Mouse (Mus musculus): ENCODE data around the gene Carmil1.

Gene Carmil1

DNA sequence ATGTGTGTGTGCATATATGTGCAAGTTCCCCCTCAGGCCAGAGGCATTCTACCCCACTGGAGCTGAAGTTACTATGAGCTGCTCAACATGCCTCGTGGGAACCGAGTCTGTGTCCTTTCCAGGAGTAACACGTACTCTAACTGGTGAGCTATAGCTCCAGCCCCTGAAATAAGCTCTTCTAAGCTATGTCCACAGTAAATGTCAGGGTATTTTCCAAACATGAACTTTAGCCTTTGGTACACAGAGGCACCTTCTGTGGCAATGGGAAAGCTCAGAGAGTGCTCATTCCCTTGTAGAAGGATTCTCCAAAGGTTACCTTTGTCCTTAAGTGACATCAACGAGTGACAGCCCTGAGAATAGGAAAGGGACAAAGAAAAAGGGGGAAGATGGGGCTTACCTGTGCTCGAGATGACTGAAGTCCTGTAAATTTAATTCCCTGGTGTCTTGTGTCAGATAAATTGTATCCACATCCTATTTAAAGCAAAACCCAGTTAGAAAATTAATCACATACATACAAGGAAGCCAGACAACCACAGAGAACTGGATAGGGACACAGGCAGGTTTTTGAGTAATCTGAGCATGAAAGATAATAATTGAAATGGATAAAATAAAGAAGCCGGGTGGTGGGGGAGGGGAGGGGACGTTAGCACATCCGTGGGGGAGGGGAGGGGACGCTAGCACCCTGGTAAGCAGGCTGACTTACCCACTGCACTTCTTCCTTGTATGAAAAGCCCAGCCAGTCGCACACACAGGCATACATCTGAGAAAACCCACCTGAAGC, 126.1 kb downstream of the Carmil1 start:
- no peak for DNase-seq (ENCODE audit: low read depth, low spot score)

DNA sequence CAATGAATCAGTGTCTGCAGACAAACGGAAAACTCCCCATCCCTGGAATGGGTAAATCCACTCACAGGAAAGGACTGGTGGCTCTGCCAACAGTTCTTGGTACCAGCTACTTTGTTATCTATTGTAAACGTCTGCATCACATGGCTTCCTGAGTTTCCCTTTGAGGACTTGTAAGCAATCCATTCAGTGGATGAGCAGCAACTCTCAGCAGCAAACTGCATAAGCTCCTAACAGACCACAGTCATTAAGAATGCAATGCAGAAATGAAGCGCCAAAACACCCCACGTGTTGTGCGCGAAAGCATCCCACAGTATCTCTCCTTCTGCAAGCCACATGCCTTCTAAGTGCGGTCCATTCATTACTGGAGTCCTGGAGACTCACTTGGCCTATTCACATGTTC, 128.0 kb downstream of the Carmil1 start:
- DNase-seq (ENCODE audit: low read depth, low spot score), result no peak

DNA sequence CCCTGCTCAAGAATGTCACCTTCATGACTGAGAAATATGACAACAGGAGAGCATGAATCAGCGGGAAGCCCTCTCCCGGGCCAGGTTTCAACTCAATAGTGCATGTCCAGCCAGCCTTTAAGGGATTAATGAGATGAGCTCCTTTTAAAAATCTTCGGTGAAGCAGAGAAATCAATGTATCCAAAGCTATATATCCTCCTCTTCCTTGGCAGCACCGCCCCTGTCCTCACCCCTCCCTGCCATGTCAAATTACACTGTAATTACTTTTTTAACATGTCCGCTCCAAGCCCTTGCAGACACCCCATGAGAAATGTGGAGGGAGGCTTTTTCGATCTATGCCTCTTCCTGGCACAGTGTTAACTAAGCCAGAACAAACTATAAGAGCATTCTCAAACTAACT, 129.3 kb downstream of the Carmil1 start:
- no peak for DNase-seq (ENCODE audit: low read depth, low spot score)

DNA sequence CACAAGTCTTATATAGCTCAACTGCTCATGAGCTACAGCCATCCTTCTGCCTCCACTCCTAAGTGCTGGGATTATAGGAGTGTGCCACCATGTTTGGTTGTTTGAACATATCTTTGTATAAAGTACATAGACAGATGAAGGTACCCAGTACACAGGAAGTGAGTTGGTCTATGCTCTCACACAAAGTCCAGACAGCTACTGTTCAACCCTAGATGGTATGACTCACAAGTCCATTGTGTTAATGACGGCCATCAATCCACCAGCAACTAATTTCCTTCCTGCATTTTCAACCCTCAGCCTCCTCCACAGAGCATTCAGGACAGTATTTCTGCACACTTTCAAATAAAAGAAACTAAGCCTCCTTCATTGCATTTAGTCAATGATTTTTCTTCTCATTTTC, 132.0 kb downstream of the Carmil1 start:
- DNase-seq (ENCODE audit: low read depth, low spot score), result no peak

DNA sequence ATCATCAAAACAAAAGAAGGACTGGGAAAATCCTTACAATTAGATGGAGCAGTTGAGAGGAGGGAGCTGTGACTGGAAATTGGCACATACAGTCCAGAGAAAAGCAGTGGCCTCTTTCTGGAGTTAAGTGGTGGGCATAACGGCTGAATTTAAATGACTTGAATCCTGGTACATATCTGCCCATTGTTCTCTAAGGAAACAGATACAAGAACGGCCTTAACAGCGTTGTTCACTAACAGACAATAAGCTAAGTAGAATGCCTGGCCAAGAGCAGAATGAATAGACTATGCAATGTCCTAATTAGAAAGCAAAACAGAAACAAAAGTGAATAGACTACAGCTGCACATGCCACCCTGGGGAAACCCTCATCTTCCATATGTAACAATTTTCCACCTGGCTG, 133.6 kb downstream of the Carmil1 start:
- DNase-seq (ENCODE audit: low read depth, low spot score), result no peak

DNA sequence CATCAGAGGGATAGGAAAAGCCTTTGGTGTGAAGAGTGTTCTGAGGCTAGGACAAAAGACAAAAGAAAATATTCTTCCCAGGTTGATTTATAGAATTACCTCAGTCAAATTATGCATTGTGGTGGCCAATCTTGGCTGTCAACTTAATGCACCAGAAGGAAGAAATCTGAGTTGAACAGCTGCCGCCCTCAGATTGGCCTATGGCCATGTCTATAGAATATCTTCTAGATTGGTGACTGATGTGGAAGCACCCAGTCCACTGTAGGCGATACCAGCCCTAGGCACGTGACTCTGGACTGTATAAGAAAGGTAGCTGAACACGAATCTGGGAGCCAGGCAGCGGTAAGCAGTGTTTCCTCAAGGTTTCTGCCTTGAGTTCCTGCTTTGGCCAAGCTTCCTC, 134.1 kb downstream of the Carmil1 start:
- DNase-seq (ENCODE audit: low read depth, low spot score), result no peak

DNA sequence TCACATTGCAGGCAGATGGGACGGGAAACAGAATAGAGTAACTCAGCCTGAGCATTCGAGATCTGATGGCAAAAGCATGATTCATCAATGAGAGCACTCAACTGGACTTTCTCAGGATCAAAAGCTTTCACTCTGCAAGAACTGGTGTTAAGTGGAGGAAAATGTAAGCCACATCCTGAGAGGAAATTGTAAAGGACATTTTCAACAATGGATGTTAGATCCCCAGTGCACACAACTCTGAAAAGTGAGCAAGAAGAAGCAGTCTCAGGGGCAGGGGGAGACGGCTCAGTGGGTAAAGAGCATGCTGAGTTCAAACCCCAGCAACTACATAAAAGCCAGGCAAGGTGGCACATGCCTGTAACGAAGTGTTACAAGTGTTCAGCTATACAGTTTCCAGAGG, 135.7 kb downstream of the Carmil1 start:
- no peak for DNase-seq (ENCODE audit: low read depth, low spot score)

DNA sequence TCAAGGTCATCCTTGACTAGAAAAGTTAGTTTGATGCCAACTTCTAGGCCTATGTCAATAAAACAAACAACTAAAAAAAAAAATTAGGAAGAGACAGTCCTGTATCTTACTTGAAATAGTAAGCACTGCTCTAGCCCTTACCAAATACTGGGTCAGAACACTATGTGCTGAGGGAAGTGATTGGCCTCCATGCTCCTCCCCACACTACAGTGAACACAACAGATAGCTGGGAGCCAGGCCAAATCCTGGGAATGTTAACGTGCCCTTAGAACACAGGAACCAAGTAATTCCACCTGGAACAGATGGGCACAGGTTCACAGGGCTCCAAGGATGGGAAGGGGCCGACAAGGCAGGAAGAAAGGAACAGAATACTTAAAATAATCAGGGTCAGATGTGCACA, 136.5 kb downstream of the Carmil1 start:
- DNase-seq (ENCODE audit: low read depth, low spot score), result no peak

DNA sequence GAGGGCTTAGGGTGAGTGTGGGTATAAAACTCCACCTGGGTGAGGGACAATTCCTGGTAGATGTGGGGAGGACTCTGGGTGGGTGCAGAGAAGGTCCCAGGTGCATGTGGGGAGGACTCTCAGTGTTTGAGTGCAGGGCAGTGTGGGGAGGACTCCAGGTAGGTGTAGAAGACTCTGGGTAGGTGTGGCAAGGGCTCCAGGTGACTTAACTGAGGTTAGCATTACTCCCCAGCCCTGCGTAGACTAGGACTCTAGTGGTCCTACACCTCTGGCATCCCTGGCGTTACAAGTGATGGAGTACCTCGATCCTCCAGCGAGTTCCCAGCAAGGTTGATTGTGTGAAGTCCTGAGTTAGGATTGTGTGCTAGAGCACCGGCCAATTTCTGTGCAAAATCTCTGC, 143.8 kb downstream of the Carmil1 start:
- DNase-seq (ENCODE audit: low read depth, low spot score), result no peak

DNA sequence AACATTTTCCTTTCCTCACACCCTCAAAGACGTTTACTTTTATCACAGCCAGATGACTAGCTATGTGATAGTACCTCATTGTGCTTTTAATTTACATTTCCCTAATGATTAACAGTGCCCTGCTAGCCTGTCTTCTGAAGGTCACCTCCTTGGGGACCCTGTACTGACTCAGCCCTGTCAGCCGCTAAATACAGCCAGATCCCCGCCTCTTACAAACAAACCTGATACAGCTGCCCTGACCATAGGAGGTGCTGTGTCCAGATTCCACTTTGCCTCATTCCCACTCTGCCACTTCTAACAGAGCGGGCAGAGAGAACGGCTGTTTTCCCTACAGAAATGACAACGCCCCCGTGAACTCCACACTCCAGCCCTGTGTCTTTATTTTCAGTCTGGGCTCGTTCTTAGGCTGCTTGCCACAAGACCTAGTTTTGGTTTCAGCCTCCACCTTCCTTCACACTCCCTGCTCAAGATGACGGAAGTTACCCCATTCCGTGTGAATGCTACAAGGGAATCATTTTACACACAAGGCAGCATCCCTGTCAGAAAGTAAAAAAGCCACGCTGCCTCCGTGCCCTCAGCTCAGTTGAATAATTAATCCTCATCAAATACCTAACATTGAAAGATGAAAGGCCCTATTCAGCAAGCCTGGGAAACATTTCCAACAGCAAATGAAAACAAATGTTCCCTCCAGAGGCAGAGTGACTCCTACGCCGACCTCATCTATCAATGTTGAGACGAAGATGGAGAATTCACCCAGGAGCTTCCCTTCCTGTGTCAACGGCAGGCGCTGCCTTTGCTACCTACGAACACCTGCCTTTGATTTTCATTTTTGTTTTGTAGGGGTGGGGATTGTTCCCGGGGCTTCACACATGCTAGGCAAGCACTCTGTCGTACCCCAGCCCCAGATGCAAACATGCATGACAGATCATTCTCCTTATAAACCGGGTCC, 145.0 kb downstream of the Carmil1 start:
- DNase-seq (ENCODE audit: low read depth, low spot score), result no peak

DNA sequence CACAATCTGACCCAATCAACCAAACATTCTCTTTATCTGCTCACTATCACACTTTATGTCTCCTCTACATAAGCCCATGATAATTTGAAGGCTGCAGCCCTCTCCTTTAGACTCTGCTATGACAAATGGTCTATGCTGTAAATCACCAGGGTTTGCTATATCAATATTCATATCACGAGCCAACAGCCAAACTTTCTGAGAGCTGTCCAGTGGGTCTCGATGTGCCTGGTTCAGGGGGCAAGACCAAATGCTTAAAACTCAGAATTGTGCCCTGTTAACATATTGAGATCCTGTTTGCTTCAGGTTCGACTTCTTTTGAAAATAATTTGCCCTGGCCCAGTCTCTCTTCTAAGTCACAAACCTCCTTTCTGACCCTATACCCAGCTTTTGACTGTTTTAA, 147.7 kb downstream of the Carmil1 start:
- DNase-seq (ENCODE audit: low read depth, low spot score), result no peak

DNA sequence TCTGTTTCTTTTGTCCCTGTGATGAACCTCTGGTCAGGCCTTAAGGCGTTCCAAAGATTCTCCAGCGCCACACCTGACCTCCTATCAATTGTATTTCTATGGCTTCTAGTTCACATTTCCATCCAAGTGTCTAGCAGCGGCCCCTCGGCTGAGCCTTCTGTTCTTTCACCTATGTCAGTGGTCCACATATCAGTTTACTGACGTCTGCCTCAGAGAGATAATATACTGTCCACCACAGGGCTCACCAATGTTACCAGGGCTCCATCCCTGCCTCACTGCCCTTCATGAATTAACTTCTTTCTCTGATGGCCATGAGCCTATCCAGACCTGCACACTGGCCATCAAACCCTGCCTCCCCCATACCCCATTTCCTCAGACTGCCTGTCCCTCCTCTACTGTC, 149.3 kb downstream of the Carmil1 start:
- no peak for DNase-seq (ENCODE audit: low read depth, low spot score)

DNA sequence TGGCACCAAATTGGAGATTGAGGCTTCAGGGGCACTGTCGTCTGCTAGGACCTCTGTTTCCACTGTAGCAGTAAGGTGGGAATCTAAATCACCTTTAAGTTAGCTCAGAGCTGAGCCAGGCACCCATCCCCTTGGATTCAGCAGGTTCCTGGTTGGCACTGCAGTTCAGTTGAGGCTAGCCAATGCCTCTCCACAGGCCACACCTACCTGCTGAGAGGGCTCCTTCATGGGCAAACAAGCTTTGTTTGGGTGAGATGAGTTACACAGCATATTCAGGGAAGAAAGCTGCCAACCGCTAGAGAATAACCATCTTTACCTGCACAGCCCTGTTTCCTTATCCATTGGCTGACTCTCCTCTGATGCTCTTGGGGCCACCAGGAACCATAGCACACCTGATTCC, 149.9 kb downstream of the Carmil1 start:
- no peak for DNase-seq (ENCODE audit: low read depth, low spot score)

DNA sequence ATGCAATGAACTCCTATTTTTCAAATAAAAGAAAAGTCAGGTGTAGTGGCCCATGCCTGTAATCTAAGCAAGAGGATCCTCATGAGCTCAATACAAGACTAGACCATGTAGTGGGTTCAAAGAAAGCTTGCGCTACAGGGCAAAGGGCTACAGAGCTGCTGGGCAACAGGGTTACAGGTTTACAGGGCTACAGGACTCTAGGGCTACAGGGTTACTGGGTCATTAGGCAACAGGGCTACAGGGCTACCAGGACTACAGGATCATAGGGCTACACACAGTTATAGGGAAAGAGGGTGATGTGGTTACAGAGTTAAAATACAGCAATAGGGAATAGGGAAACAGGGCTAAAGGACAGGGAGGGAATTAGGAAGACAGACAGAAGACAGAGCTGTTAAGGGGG, 151.9 kb downstream of the Carmil1 start:
- no peak for DNase-seq (ENCODE audit: low read depth, low spot score)

DNA sequence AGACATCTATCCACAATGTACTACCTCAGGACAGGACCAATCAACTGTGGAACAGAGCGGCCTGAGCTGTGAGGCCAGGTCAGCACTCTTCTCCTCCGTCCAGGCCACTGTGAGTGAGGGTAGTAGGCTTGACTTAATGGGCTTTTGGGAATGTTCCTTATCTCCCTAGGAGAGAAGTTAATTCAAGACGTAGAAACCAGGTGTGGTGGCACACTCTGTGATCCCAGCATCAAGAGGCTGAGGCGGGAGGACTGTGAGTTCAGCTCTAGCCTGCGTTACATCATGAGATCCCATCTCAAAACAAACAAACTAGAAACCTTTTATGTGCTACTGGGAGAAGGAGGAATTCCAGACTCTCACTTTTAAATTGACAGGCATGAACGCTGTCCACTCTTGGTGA, 154.7 kb downstream of the Carmil1 start:
- DNase-seq (ENCODE audit: low read depth, low spot score), result no peak

DNA sequence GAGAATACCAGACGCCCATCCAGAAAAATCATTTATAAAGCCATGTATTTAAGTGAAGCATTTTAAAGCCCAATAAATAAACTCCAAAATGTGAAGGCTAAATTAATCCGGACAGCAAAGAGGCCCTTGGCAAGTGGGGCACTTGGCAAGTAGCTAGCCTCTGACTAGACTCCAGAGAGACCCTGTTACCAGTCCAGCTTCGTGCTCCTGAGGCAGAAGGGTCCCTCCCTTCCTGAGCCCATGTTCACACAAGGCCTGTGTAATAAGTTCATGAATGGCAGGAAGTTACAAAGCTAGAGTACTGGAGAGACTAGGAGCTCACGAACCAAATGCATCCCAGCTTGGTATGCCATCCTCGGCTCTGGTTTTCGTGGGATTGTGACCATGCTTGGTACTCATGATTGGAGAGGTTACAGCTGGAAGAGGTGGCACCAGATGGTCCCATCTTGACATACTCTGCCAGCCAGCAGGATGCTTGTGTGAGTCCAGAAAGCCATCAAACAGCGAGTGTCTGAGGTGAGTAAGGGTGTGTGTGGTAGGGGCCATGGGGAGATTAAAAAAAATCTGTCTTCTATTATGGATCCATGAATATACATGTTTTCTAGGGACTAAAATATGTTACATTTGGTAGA, 163.3 kb downstream of the Carmil1 start:
- DNase-seq (ENCODE audit: low read depth, low spot score), result no peak

DNA sequence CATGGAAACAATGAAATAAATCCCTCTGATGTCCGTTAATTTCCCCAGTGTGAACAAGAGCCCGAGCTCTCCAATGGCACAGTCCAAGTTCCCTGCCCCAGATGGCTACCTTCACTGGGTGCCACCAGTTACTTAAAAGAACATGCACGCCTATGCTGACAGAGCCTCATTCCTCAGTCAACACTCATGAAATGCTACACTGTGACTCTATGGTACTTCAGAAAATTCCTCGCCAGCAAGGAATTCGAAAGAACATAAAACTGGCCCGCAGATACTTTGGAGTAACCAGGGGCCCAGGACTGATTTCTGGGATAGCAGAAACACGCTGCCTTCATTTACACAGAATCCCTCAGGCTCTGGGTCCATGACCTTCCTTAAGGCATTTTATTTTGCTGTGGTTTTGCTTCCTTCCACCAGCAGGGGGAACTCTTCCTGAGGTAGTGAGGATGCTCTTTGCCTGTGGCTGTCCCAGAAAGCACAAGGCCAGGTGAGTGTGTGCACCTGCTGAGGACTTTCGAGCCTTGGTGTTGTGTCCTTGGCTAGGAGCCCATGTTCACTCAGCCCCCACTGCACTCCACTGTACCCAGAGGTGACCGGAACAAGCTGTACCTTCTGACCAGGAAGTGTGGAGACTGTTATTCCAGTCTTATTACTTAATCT, 167.8 kb downstream of the Carmil1 start:
- peak; percentile 42 for DNase-seq (ENCODE audit: low read depth, low spot score)

DNA sequence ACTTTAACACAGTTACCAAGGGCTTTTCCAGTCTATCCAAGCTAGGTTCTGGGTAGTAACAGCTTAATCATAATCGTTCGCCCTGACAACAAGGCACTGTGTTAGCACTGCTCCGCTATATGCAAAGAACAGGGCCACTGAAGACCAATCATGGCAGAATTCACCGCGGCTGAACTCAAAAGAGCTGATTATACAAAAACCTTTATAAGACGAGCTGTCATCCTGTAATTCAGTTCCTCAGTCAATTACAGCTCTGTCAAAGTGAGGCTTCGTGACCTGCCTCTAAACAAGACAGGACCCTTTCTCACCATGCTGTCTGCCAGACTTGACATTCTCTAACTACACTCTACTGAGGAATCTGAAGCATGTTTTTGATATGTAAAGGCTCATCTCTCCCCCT, 170.3 kb downstream of the Carmil1 start:
- no peak for DNase-seq (ENCODE audit: low read depth, low spot score)

DNA sequence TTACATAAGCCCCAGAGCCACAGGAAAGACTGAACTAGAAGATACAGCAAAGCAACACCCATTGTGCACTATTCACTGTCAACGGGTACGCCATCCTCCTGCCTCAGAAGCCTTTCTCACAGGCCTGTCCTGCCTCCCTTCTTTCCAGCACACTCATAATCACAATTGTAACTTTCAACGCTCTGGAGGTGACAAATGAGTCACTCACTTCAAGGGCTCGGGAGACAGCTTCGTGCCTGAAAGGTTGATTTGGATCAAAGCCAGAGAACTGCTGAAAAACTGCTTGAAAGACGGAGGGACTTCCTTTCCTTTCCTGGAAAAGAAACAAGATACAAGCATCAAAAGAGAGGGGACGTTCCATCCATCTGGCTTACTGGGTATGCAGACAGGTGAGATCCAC, 172.3 kb downstream of the Carmil1 start:
- DNase-seq (ENCODE audit: low read depth, low spot score), result no peak

DNA sequence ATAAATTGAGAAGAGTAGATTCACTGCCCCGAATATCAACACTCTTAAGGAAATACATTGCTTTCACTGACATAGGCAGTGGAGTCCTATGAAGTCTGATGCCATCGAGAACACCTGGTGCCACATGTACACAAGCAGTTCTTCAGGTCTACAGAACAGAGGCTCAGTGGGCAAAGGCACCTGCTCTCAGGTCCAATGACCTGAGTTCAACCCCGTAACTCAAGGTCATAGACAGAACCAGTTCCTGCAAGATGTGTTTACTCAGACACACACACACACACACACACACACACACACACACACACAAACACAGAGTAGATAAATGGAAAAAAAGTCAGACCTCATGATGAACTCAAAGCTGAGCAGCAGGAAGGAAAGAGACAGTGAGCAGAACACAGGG, 173.5 kb downstream of the Carmil1 start:
- no peak for DNase-seq (ENCODE audit: low read depth, low spot score)

DNA sequence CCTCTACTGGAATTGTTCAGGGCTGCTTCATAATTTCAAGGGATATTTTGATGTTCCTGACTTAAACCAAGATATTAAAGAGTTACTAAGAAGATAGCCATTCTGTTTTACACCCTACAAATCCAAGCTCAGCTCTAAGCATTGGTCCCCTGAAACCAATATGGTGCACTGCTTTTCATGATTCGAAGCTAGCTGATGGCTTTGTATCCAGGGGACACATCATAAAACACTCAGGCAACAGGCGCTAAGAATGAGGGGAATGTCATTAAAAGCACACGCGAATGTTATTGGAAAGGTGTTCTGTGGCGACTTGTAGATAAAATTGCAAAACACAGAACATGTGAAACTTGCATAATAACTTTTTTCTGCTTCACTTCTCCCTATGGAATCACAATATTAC, 174.8 kb downstream of the Carmil1 start:
- no peak for DNase-seq (ENCODE audit: low read depth, low spot score)

DNA sequence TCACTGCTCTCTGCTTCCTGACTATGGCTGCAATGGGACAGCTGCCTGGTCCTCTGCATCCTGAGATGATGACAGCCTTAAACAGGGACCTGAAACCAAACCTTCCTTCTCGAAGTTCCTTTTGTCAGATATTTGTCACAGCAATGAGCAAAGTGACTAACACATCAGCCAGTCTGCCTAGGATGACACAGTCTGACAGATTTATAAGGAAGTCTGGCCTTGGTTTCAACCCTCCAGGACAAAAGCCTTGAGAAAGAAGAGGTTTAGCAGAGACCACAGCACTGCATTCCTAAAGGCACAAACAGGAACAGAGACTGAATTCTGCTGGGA, 175.3 kb downstream of the Carmil1 start:
- DNase-seq (ENCODE audit: low read depth, low spot score), result no peak

Measured in A20 (cell line).